Mouse (Mus musculus): ENCODE measurements around the gene Zfp410. TPM values are rescaled to one million over a fixed set of nuclear protein-coding genes. Genes with fewer than 3 reads are reported as not detected.
"Not testable (repeated sequence)": the region's sequence is repeated elsewhere in the genome, so short reads cannot be mapped to it uniquely, and the experiment has no call there.

Gene Zfp410
- polyA plus RNA-seq, 1 experiment from 2014 or later: 32.3 TPM

DNA sequence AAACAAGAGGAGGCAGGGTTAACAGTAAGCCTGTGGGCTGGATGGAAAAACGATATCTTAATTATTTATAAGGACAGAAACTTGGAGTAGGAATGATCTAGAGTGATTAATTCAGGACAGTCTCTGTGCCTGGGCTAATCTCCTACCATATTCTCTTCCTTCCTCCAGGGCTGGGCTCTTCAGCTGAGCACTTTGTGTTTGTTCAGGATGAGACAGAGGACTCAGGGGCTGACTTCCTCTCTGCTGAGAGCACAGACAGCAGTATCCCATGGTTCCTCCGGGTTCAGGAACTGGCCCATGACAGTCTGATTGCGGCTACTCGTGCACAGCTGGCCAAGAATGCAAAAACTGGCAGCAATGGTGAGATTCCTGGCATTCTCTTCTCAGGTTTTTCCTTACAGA is 10.5 kb downstream of the Zfp410 start:
- no peaks in the 10 kb centered on the region for H3K4me1 ChIP-seq (replicated peaks; ENCODE audit: control insufficient read depth, insufficient read depth)
- no peak overlapping the region for H3K4me2 ChIP-seq (replicated peaks; ENCODE audit: low read depth)
- H3K4me3 ChIP-seq (ENCODE audit: low read depth, low read length): no peak overlapping the region
- TF ChIP-seq CTCF (IDR thresholded peaks at IDR 0.05; ENCODE audit: low read depth): no peak
- no peak overlapping the region for H3K27ac ChIP-seq (replicated peaks)
- 33% methylated on average over 4 of the region's 4 CpGs for WGBS
- H3K36me3 ChIP-seq (ENCODE audit: control insufficient read depth, insufficient read depth, low read length): peaks cover 13% of the 10 kb centered on the region
- DNase-seq (ENCODE audit: low spot score) (no peak), ATAC-seq (ENCODE audit: low FRiP score, low TSS enrichment) (peak; percentile 64; the same call in 1 of the 2 replicates)
- no peak overlapping the region for H3K9ac ChIP-seq (ENCODE audit: low read length)
- no peaks in the 10 kb centered on the region for H3K9me3 ChIP-seq (ENCODE audit: control insufficient read depth, low read length)
- H3K27me3 ChIP-seq (ENCODE audit: control insufficient read depth, insufficient read depth, low read length): no peaks in the 10 kb centered on the region

- DNase-seq (ENCODE audit: low spot score) (no peak), ATAC-seq (ENCODE audit: low FRiP score, low TSS enrichment) (no peak)
- TF ChIP-seq EP300 (optimal IDR thresholded peaks at IDR 0.05) (no peak), CTCF (IDR thresholded peaks at IDR 0.05; ENCODE audit: low read depth) (no peak)
- Histone ChIP-seq H3K9ac (ENCODE audit: low read length) (no peak overlapping the region), H3K4me1 (replicated peaks; ENCODE audit: control insufficient read depth, insufficient read depth) (no peaks in the 10 kb centered on the region), H3K4me2 (replicated peaks; ENCODE audit: low read depth) (no peak overlapping the region), H3K36me3 (ENCODE audit: control insufficient read depth, insufficient read depth, low read length) (peaks cover 29% of the 10 kb centered on the region), H3K9me3 (ENCODE audit: control insufficient read depth, low read length) (no peaks in the 10 kb centered on the region), H3K27ac (replicated peaks) (no peak overlapping the region), H3K27me3 (ENCODE audit: control insufficient read depth, insufficient read depth, low read length) (no peaks in the 10 kb centered on the region), H3K4me3 (ENCODE audit: low read depth, low read length) (no peak overlapping the region)
- WGBS: 87% methylated on average over 11 of the region's 11 CpGs
Observed at GRCm38 (mm10) chr12:84336963-84337625, 20.4 kb downstream of the Zfp410 start.

DNA sequence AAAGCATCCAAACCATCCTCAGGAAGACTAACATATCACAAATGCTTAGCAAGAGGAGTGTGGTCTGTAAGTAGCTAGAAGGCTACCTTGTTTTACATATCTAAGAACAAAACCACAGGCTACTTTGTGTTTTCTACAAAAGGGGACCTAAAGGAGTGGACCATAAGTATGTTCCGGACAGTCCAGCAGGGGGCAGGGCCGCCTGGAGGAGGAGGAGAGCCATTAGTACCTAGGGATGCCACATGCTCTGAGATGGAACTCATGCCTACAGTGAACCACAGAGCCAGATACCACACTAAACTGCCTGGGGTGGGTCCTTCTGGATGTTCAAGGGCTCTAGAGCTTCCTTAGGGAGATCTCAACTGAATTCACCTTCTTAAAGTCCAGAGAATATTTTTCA is 30.5 kb downstream of the Zfp410 start:
- WGBS: 53% methylated on average over 2 of the region's 2 CpGs
- peak; percentile 81 for ATAC-seq (ENCODE audit: low FRiP score, low TSS enrichment)
- Histone ChIP-seq H3K27ac (replicated peaks) (no peak overlapping the region), H3K4me2 (replicated peaks; ENCODE audit: low read depth) (no peak overlapping the region), H3K9ac (ENCODE audit: low read length) (no peak overlapping the region), H3K36me3 (ENCODE audit: control insufficient read depth, insufficient read depth, low read length) (peaks cover 10% of the 10 kb centered on the region), H3K4me1 (replicated peaks; ENCODE audit: control insufficient read depth, insufficient read depth) (no peaks in the 10 kb centered on the region), H3K9me3 (ENCODE audit: control insufficient read depth, low read length) (no peaks in the 10 kb centered on the region), H3K27me3 (ENCODE audit: control insufficient read depth, insufficient read depth, low read length) (no peaks in the 10 kb centered on the region), H3K4me3 (ENCODE audit: low read depth, low read length) (no peak overlapping the region)
- TF ChIP-seq EP300 (optimal IDR thresholded peaks at IDR 0.05) (no peak), CTCF (IDR thresholded peaks at IDR 0.05; ENCODE audit: low read depth) (peak; percentile 76)
- peak; percentile 69 for DNase-seq (ENCODE audit: low spot score)

GRCm38 (mm10) chr12:84358699-84359098 is 42.0 kb downstream of the Zfp410 start:
- not testable (repeated sequence) for DNase-seq (ENCODE audit: low spot score); H3K4me1 ChIP-seq (replicated peaks; ENCODE audit: control insufficient read depth, insufficient read depth); H3K9ac ChIP-seq (ENCODE audit: low read length); H3K27ac ChIP-seq (replicated peaks); H3K4me2 ChIP-seq (replicated peaks; ENCODE audit: low read depth); H3K4me3 ChIP-seq (ENCODE audit: low read depth, low read length); H3K9me3 ChIP-seq (ENCODE audit: control insufficient read depth, low read length); ATAC-seq (ENCODE audit: low FRiP score, low TSS enrichment); H3K27me3 ChIP-seq (ENCODE audit: control insufficient read depth, insufficient read depth, low read length); H3K36me3 ChIP-seq (ENCODE audit: control insufficient read depth, insufficient read depth, low read length)
- 68% methylated on average over 2 of the region's 2 CpGs for WGBS

GRCm38 (mm10) chr12:84361555-84362489 is 45.2 kb downstream of the Zfp410 start, which contains the start of the genes Coq6 and Fam161b:
Gene Coq6, plus strand, starts transcription at chr12:84361657.
Gene Fam161b, minus strand, starts transcription at chr12:84361833.
- Histone ChIP-seq H3K27me3 (ENCODE audit: control insufficient read depth, insufficient read depth, low read length) (no peaks in the 10 kb centered on the region), H3K4me3 (ENCODE audit: low read depth, low read length) (peak within 1 kb of the TSS; percentile 92), H3K27ac (replicated peaks) (0 out of 2 replicates have a peak within 1 kb of the TSS, but pooled peaks have one; percentile 40), H3K9ac (ENCODE audit: low read length) (peak within 1 kb of the TSS; percentile 86), H3K4me1 (replicated peaks; ENCODE audit: control insufficient read depth, insufficient read depth) (no peaks in the 10 kb centered on the region), H3K9me3 (ENCODE audit: control insufficient read depth, low read length) (no peaks in the 10 kb centered on the region), H3K36me3 (ENCODE audit: control insufficient read depth, insufficient read depth, low read length) (no peaks in the 10 kb centered on the region), H3K4me2 (replicated peaks; ENCODE audit: low read depth) (peak within 1 kb of the TSS; percentile 90)
- TF ChIP-seq CTCF (IDR thresholded peaks at IDR 0.05; ENCODE audit: low read depth): no peak
- TF ChIP-seq EP300 (optimal IDR thresholded peaks at IDR 0.05): no peak
- under 1% methylated on average over 51 of the region's 51 CpGs for WGBS
- ATAC-seq (ENCODE audit: low FRiP score, low TSS enrichment): peak; percentile 99
- DNase-seq (ENCODE audit: low spot score): peak; percentile 94

- H3K36me3 ChIP-seq (ENCODE audit: control insufficient read depth, insufficient read depth, low read length): no peaks in the 10 kb centered on the region
- no peaks in the 10 kb centered on the region for H3K27me3 ChIP-seq (ENCODE audit: control insufficient read depth, insufficient read depth, low read length)
- no peaks in the 10 kb centered on the region for H3K9me3 ChIP-seq (ENCODE audit: control insufficient read depth, low read length)
- ATAC-seq (ENCODE audit: low FRiP score, low TSS enrichment) (no peak), DNase-seq (ENCODE audit: low spot score) (no peak)
- TF ChIP-seq EP300 (optimal IDR thresholded peaks at IDR 0.05): no peak
- 32% methylated on average over 2 of the region's 2 CpGs for WGBS
- H3K4me1 ChIP-seq (replicated peaks; ENCODE audit: control insufficient read depth, insufficient read depth): no peaks in the 10 kb centered on the region
- H3K4me2 ChIP-seq (replicated peaks; ENCODE audit: low read depth): peak overlapping the region; percentile 90
- H3K27ac ChIP-seq (replicated peaks): no peak overlapping the region
- H3K4me3 ChIP-seq (ENCODE audit: low read depth, low read length): peak overlapping the region; percentile 92
- H3K9ac ChIP-seq (ENCODE audit: low read length): no peak overlapping the region
Observed at GRCm38 (mm10) chr12:84362872-84363271, 46.2 kb downstream of the Zfp410 start.
